Mouse (Mus musculus): ENCODE results near the gene Spata16. TPM values are rescaled to one million over a fixed set of nuclear protein-coding genes. Genes with fewer than 3 reads are reported as not detected.
"Not testable (repeated sequence)": the region's sequence is repeated elsewhere in the genome, so short reads cannot be mapped to it uniquely, and the experiment has no call there.

The Spata16 gene
- not detected in 2 replicates for polyA plus RNA-seq (2012; rRNA removed)

GRCm38 (mm10) chr3:26637402-26637801 is at the start of gene Spata16:
TSS of gene Spata16 (plus strand) at chr3:26637620.
- DNase-seq (ENCODE audit: low spot score), result no peak

GRCm38 (mm10) chr3:26604861-26605260 is 32.6 kb upstream of the Spata16 start:
- DNase-seq (ENCODE audit: low spot score), result no peak

DNA sequence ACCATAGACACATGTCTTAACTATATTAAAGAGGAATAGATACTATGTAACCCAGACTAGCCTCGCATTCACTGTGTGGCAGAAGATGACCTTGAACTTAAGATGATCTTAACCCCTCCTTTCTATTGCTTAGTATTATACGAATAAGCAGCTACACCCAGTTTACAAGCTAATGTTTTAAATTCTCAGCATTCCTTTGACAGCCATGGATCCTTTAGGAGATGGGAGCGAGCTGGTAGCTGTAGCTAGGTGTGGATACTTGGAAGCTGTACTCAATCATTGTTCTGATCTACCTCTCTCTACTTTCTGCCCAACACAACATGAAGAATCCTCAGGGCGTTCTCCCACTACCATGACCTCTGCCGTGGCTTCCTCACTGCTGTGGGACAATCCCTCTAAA is 28.9 kb upstream of the Spata16 start:
- DNase-seq (ENCODE audit: low spot score), result no peak

DNA sequence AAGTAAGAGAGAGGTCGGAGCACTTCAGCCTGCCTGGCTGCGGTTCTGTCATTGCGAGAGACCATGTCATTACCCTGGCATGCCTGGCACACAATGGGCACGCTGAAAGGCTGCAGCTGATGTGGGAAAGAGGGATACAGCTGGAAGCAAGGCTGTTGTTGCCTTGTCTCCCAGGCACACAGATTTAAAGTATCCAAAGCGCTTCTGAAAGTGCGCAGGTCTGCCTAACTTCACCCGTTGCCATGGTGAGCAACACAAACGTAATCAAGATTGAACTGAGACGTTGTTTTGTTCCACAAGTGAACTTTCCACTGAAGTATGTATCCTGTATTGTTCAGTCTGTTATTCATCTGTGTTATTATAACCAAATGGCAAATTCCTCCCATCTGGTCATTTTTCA is 1.8 kb downstream of the Spata16 start:
- no peak for DNase-seq (ENCODE audit: low spot score)

DNA sequence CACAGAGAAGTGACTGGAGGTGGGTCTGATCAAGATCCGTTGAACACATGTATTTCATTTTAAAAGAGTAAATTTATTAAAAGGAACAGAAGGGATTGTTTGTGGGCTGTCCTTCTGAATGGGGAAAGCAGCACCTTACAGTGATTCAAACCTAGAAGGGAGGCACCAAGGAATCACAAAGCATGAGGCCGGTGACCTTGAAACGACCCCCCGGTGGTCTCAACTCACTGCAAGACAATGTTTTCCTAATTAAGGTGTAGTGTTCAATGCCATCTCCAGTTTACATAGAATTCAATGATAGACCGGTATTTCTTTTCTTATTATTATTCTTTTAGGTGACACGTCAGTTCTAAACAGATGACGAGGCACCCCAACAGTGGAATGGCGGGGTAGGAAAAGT is 2.4 kb downstream of the Spata16 start:
- no peak for DNase-seq (ENCODE audit: low spot score)

DNA sequence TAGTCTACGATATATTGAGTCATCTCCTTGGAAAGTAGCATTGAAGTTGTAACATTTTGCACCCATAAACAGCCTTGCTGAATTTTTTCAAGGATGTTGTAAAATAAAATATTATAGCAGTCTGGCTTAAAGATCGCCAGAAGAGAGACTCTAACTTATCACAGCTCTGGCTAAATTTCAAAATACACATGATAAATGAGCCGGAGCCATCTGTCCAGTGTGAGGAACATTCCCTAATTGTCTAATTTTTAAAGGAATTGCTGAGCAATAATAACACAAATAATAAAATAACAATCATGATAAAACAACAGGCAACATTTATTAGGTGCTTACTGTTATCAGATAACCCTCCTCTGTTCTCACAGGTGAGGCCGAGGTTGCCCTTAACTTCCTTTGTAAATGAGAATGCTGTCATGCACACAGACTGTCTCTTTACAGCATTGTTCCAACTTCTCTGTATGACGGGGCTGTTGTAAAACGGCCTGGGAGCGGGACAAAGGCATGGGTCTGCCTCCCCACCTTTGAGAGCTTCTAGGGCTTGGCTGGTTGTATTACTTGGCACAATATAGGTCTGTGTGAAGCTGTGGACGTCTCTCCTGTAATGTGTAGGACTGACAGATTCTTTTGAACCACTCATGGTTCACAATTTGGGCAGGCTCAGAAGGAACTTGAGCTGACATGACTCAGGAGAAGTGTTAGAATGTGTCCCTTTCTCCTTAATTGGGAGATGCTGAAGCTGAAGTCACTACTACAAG is 3.1 kb downstream of the Spata16 start:
- no peak for DNase-seq (ENCODE audit: low spot score)

- no peak for DNase-seq (ENCODE audit: low spot score)
Observed at GRCm38 (mm10) chr3:26641351-26642249, 4.2 kb downstream of the Spata16 start.

DNA sequence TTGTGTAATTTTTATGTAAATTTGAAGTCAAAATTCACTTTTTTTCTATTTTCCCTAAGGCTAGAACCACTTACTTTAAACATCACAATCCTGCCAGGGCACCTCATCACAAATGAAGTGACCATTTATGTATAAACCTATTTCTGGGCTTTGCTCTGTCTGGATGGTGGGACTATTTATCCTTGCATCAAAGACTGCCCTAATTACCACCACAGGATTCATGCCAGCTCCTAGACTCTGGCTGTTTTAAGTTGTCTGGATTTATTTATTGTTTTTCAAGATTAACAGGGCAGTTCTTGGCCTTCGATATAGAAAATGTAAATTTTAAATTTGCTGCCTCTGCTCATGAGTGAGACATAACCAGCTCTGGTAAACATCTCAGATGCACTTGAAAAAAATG is 6.7 kb downstream of the Spata16 start:
- DNase-seq (ENCODE audit: low spot score), result no peak

GRCm38 (mm10) chr3:26646834-26647233 is 9.4 kb downstream of the Spata16 start:
- no peak for DNase-seq (ENCODE audit: low spot score)

DNA sequence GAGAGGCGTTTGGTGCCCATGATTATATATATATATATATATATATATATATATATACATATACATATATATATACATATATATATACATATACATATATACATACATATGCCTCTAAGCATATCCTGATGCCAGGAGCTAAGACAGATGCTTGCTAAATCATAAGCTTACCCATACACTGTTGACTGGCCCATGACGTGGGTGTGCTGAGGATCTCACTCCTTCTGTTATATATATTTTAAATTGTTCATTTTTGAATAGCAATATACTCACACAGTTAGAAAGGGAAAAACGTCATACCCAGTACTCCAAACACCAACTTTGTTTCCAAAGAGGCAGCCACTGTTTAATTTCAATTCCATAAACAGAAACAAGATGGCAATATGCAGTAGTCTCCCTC is 48.4 kb downstream of the Spata16 start:
- no peak for DNase-seq (ENCODE audit: low spot score)

DNA sequence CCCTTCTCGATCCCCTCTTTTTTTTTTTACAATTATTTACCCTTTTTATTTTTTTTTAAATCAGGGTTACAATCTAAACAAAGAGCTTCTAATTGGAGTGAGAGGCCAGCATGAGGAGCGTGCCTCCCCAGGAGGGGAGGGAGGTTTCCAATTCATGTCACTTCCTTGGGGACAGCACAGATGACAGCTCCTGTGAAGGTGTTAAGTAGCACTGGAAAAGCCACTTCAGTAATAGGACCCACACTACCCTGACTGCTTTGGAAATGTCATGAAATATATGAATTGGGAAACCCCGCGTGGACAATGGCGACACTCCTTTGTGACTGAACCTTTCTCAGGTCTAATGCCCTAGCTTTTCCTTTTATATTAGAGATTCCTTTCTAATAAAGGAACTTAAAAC is 72.1 kb downstream of the Spata16 start:
- DNase-seq (ENCODE audit: low spot score), result not testable (repeated sequence)

- no peak for DNase-seq (ENCODE audit: low spot score)
Observed at GRCm38 (mm10) chr3:26727526-26727925, 90.1 kb downstream of the Spata16 start.

DNA sequence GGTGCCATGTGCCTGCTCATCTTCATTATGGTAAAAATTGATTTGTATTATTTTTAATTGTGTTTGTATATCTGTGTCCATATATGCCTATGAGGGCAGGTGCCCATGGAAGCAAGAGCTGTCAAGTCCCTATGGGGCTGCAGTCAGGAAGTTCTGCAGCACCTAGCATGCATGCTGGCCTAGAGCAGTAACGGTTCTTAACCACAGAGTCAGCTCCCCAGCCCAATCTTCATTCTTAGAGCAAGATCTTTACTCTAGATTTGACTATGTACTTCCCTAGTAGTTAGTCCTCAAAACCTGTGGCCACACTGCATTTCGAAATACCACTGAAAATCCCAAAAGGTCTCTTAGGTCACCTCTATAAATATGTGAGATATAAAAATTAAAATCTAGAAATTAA is 113.1 kb downstream of the Spata16 start:
- DNase-seq (ENCODE audit: low spot score), result no peak

- no peak for DNase-seq (ENCODE audit: low spot score)
Observed at GRCm38 (mm10) chr3:26752441-26752840, 115.0 kb downstream of the Spata16 start.

DNA sequence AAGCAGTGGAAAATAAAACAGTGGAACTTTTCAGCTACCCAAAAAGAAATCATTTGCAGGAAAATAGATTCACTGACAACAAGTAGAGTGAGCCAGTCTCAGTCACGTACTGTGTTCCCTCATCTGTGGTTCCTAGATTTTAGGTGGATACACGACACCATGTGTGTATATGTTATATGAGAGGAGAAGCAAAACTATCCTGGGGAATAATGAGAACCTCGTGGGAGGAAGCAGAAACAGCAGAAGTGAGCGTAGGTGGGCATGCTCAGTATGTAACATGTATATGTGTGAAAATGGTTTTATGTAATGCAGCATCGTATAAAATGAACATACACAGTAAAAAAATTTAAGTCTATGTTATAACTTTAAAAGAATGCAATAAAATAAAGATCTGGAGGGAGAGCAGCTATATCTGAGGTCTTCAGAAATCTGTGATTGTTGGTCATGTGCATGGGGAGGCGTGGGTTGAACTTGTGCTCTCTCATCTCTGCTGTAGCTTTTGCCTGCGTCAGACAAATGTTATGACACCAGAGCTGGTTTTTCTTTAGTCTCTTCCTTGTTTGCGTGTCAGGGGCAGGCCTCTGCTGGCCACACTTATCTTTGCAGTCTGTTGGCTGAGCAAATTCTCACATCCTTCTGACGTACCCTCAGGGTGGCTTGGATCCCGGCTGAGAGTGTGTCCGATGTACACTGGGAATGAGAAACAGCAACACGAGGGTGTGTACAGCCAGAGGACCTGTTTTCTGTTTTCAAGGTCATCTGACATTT is 156.1 kb downstream of the Spata16 start:
- DNase-seq (ENCODE audit: low spot score), result no peak

GRCm38 (mm10) chr3:26795851-26796538 is 158.6 kb downstream of the Spata16 start:
- DNase-seq (ENCODE audit: low spot score), result no peak

GRCm38 (mm10) chr3:26796954-26797353 is 159.5 kb downstream of the Spata16 start:
- no peak for DNase-seq (ENCODE audit: low spot score)

GRCm38 (mm10) chr3:26814307-26814706 is 176.9 kb downstream of the Spata16 start:
- no peak for DNase-seq (ENCODE audit: low spot score)

- no peak for DNase-seq (ENCODE audit: low spot score)
Observed at GRCm38 (mm10) chr3:26815764-26816163, 178.3 kb downstream of the Spata16 start.

DNA sequence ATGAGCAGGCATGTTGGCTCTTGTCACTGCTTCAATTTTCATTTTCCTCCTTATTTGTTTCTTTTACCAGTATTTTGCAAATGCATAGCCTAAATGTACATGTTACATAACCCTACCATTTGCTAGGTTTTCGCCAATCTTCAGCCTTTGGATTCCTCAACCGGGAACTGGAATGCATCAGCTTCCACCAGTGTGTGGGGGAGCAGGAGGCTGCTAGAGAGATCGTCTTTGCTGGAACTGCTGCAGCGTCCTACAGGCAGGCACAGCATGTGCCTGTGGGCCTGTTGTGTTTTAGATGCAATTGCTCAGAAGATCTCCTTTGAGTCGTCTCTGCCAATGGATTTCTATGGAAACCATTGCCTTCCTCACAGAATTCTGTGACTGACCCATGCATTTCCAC is 182.0 kb downstream of the Spata16 start:
- DNase-seq (ENCODE audit: low spot score), result no peak
